Mouse (Mus musculus): ENCODE measurements around the gene Ankef1. TPM values are rescaled to one million over a fixed set of nuclear protein-coding genes. Genes with fewer than 3 reads are reported as not detected.

Gene Ankef1
- not detected in 2 replicates for total RNA-seq (2015)
- total RNA-seq (2017), result not detected in 2 replicates

- ATAC-seq (replicated peaks; ENCODE audit: poor library complexity), result no peak
Measured at GRCm38 (mm10) chr2:136501651-136502050, at the start of gene Ankef1. Ankef1 (plus strand) TSS chr2:136501910.

- ATAC-seq (replicated peaks; ENCODE audit: poor library complexity), result no peak
Measured at GRCm38 (mm10) chr2:136456468-136456867, 45.2 kb upstream of the Ankef1 start.

- no peak for ATAC-seq (replicated peaks; ENCODE audit: poor library complexity)
Measured at GRCm38 (mm10) chr2:136456875-136457274, 44.8 kb upstream of the Ankef1 start.

GRCm38 (mm10) chr2:136477656-136478055 lies 24.1 kb upstream of the Ankef1 start:
- ATAC-seq (replicated peaks; ENCODE audit: poor library complexity), result no peak

GRCm38 (mm10) chr2:136482269-136482668 lies 19.4 kb upstream of the Ankef1 start:
- ATAC-seq (replicated peaks; ENCODE audit: poor library complexity), result no peak

GRCm38 (mm10) chr2:136483058-136483457 lies 18.7 kb upstream of the Ankef1 start:
- ATAC-seq (replicated peaks; ENCODE audit: poor library complexity), result no peak

- no peak for ATAC-seq (replicated peaks; ENCODE audit: poor library complexity)
Measured at GRCm38 (mm10) chr2:136484955-136485354, 16.8 kb upstream of the Ankef1 start.

- ATAC-seq (replicated peaks; ENCODE audit: poor library complexity), result no peak
Measured at GRCm38 (mm10) chr2:136485401-136485800, 16.3 kb upstream of the Ankef1 start.

- ATAC-seq (replicated peaks; ENCODE audit: poor library complexity), result peak; percentile 94
Measured at GRCm38 (mm10) chr2:136485815-136486619, 15.7 kb upstream of the Ankef1 start.

- ATAC-seq (replicated peaks; ENCODE audit: poor library complexity), result no peak
Measured at GRCm38 (mm10) chr2:136486986-136487385, 14.7 kb upstream of the Ankef1 start.

GRCm38 (mm10) chr2:136511073-136511472 lies 9.4 kb downstream of the Ankef1 start:
- no peak for ATAC-seq (replicated peaks; ENCODE audit: poor library complexity)

- no peak for ATAC-seq (replicated peaks; ENCODE audit: poor library complexity)
Measured at GRCm38 (mm10) chr2:136511756-136512155, 10.0 kb downstream of the Ankef1 start.

- ATAC-seq (replicated peaks; ENCODE audit: poor library complexity), result no peak
Measured at GRCm38 (mm10) chr2:136512802-136513201, 11.1 kb downstream of the Ankef1 start.

- ATAC-seq (replicated peaks; ENCODE audit: poor library complexity), result no peak
Measured at GRCm38 (mm10) chr2:136513806-136514205, 12.1 kb downstream of the Ankef1 start.

- ATAC-seq (replicated peaks; ENCODE audit: poor library complexity), result no peak
Measured at GRCm38 (mm10) chr2:136515501-136515900, 13.8 kb downstream of the Ankef1 start.

GRCm38 (mm10) chr2:136528937-136529336 lies 27.2 kb downstream of the Ankef1 start:
- no peak for ATAC-seq (replicated peaks; ENCODE audit: poor library complexity)

- ATAC-seq (replicated peaks; ENCODE audit: poor library complexity), result peak; percentile 99
Measured at GRCm38 (mm10) chr2:136532033-136532432, 30.3 kb downstream of the Ankef1 start.

- peak; percentile 77 for ATAC-seq (replicated peaks; ENCODE audit: poor library complexity)
Measured at GRCm38 (mm10) chr2:136558020-136558419, 56.3 kb downstream of the Ankef1 start.

GRCm38 (mm10) chr2:136562336-136562735 lies 60.6 kb downstream of the Ankef1 start:
- ATAC-seq (replicated peaks; ENCODE audit: poor library complexity), result no peak

GRCm38 (mm10) chr2:136570856-136571255 lies 69.1 kb downstream of the Ankef1 start:
- ATAC-seq (replicated peaks; ENCODE audit: poor library complexity), result no peak

- no peak for ATAC-seq (replicated peaks; ENCODE audit: poor library complexity)
Measured at GRCm38 (mm10) chr2:136582762-136583161, 81.1 kb downstream of the Ankef1 start.

GRCm38 (mm10) chr2:136588811-136589210 lies 87.1 kb downstream of the Ankef1 start:
- no peak for ATAC-seq (replicated peaks; ENCODE audit: poor library complexity)

GRCm38 (mm10) chr2:136596451-136596850 lies 94.7 kb downstream of the Ankef1 start:
- ATAC-seq (replicated peaks; ENCODE audit: poor library complexity), result peak; percentile 88

All from megakaryocyte progenitor cell, adult 5-6 weeks (primary cell).